16 mouse cellular contexts compared by ENCODE assay signal in the genomic region with DNA sequence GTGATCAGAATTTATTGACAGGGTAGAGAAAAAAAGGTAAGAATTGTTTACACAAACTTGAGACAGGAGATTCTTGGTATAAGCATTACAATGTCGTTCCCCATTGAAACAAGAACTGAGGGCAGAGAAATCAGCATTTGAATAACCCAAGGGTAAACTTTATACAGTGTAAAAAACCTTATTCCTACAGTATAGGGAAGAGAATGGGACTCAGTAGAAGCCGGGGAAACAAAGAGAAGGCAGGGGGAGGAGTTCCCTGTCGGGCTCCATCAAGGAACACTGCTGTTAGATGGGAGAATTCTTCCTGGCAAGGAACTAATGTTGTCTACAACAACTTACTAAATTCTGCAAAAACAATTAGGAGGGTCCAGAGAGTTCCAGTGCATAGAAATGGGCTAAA.
"Had no signal": no experiment of that assay in that cellular context is flagged by ENCODE, and none has a peak within 500 bp of the region (broad histone marks: within the 10 kb centered on the region; RNA-seq: fewer than 3 reads in every experiment).

No protein-coding gene starts in this region.

- H3K4me3 ChIP-seq: midbrain, embryonic 10.5 days; midbrain, embryonic 12.5 days; myocyte; neural tube, embryonic 13.5 days; neural tube, embryonic 15.5 days; stomach, embryonic 15.5 days had no signal

- H3K27ac ChIP-seq: midbrain, embryonic 10.5 days; midbrain, embryonic 12.5 days; neural tube, embryonic 13.5 days; neural tube, embryonic 15.5 days; stomach, embryonic 15.5 days; stomach, postnatal 0 days had no signal

- H3K9ac ChIP-seq: lung, embryonic 14.5 days; midbrain, embryonic 12.5 days; neural tube, embryonic 13.5 days; neural tube, embryonic 15.5 days; stomach, embryonic 15.5 days had no signal

- DNase-seq: lung, adult 18-20 months; lung, embryonic 14.5 days; lung, postnatal 10 days; lung, postnatal 4 days; midbrain, embryonic 14.5 days; retina, postnatal 1 day; right cerebral cortex, postnatal 14 days; thymus, postnatal 14 days; thymus, postnatal 36 days had no signal

- H3K27me3 ChIP-seq: midbrain, embryonic 12.5 days; neural tube, embryonic 13.5 days; neural tube, embryonic 15.5 days; stomach, embryonic 15.5 days had no signal

- H3K4me1 ChIP-seq: midbrain, embryonic 12.5 days; stomach, embryonic 15.5 days had no signal

- H3K9me3 ChIP-seq: neural tube, embryonic 13.5 days; neural tube, embryonic 15.5 days; stomach, embryonic 15.5 days had no signal

- H3K36me3 ChIP-seq: midbrain, embryonic 10.5 days; midbrain, embryonic 12.5 days; neural tube, embryonic 13.5 days; neural tube, embryonic 15.5 days; stomach, embryonic 15.5 days had no signal
